Mouse (Mus musculus) ES-Bruce4 (cell line): ENCODE results near the gene Itgb2.

ENCODE experiments used
- CTCF ChIP-seq: IDR thresholded peaks from one replicate; pipeline ENCODE4 v1.8.1; 2011; ENCODE audit warnings: low read depth, low read length
- EP300 ChIP-seq: IDR thresholded peaks from 2 replicates; pipeline ENCODE4 v1.6.1; 2011; ENCODE audit warnings: low read depth, low read length; ENCODE audit not compliant: insufficient read depth
- POLR2A ChIP-seq: IDR thresholded peaks from one replicate; pipeline ENCODE4 v1.8.1; 2011; ENCODE audit warnings: low read length; ENCODE audit not compliant: insufficient read depth

DNA sequence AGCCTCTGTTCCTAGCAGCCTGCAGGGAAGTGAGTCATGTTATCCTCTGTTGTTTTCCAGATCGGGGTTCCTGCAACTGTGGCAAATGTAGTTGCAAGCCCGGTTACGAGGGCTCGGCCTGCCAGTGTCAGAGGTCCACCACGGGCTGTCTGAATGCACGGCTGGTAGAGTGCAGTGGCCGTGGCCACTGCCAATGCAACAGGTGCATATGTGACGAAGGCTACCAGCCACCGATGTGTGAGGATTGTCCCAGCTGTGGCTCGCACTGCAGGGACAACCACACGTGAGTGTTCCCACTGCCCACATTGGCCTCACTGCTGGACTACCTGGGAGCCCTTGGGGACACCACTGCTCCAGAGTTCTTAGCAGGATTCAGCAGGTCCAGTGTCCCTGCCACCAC lies 30.0 kb downstream of the Itgb2 start:
- TF ChIP-seq POLR2A (no peak), CTCF (no peak), EP300 (no peak)
